Mouse (Mus musculus) embryonic facial prominence, embryonic 12.5 days (tissue): ENCODE data around the gene Efcab14. TPM values are rescaled to one million over a fixed set of nuclear protein-coding genes. Genes with fewer than 3 reads are reported as not detected.

ENCODE experiments used
- ATAC-seq: fragments of 200-750 bp; cut with Nextera tagmentation; 2 replicates; pipeline ENCODE4 v1.8.0; 2017; ENCODE audit not compliant: insufficient number of reproducible peaks, insufficient read depth, low FRiP score, low TSS enrichment
- H3K27ac ChIP-seq: fragments of 300-500 bp; sonication (generic); 2 replicates; pipeline ENCODE4 v1.5.1; 2016; ENCODE audit warnings: mild to moderate bottlenecking
- H3K27me3 ChIP-seq: fragments of 300-500 bp; sonication (generic); 2 replicates; pipeline ENCODE4 v1.6.1; 2016; ENCODE audit warnings: mild to moderate bottlenecking, moderate library complexity
- H3K36me3 ChIP-seq: fragments of 300-500 bp; sonication (generic); 2 replicates; pipeline ENCODE4 v1.6.1; 2016; ENCODE audit warnings: mild to moderate bottlenecking
- H3K4me1 ChIP-seq: fragments of 300-500 bp; sonication (generic); 2 replicates; pipeline ENCODE4 v1.6.1; 2016
- H3K4me2 ChIP-seq: fragments of 300-500 bp; sonication (generic); replicated peaks from 2 replicates; pipeline ENCODE4 v1.6.1; 2016; ENCODE audit warnings: mild to moderate bottlenecking, moderate library complexity
- H3K4me3 ChIP-seq: fragments of 300-500 bp; sonication (generic); 2 replicates; pipeline ENCODE4 v1.5.1; 2016; ENCODE audit warnings: mild to moderate bottlenecking
- H3K9ac ChIP-seq: fragments of 300-500 bp; sonication (generic); 2 replicates; pipeline ENCODE4 v1.6.1; 2016; ENCODE audit warnings: mild to moderate bottlenecking, moderate library complexity
- H3K9me3 ChIP-seq: fragments of 300-500 bp; sonication (generic); 2 replicates; pipeline ENCODE4 v1.6.1; 2016; ENCODE audit warnings: mild to moderate bottlenecking, moderate library complexity
- WGBS: fragments of 180-500 bp; shearing (Covaris S2); methylation state at CpG from one replicate; pipeline ENCODE4 v1.1.7; 2016; 5-methylcytosine and 5-hydroxymethylcytosine counted together
- polyA plus RNA-seq: library from polyadenylated mRNA; unstranded; fragments of >200 nt; fragmentation: Nextera tagmentation; extraction: Ambion mirVana; gene quantifications from 2 replicates; pipeline ENCODE4 v1.2.1, GENCODE M21; 2016

Gene Efcab14
- polyA plus RNA-seq, 1 experiment from 2014 or later: 34.1 TPM

DNA sequence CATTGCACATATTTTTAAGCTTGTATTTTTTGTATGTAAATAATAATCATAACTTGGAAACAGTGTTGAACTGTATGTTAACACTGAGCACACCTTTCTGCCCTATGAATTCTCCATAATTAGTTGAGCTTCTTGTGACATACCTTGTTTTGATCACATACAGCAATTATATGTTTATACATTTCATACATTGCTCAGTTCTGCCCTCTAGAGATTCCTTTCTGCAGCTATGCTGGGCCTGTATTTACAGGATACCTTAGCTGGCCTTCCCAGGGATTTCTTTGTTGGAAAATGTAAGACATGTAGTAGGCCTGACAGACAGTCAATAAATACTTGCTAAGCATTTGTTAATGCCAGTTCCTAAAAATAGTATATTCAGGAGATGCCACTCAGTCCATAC is 5.1 kb downstream of the Efcab14 start:
- Histone ChIP-seq H3K4me3 (no peak overlapping the region), H3K27me3 (no peaks in the 10 kb centered on the region), H3K9me3 (no peaks in the 10 kb centered on the region), H3K4me1 (peaks cover 21% of the 10 kb centered on the region), H3K27ac (no peak overlapping the region), H3K9ac (no peak overlapping the region), H3K4me2 (no peak overlapping the region), H3K36me3 (peaks cover 25% of the 10 kb centered on the region)
- ATAC-seq: no peak

DNA sequence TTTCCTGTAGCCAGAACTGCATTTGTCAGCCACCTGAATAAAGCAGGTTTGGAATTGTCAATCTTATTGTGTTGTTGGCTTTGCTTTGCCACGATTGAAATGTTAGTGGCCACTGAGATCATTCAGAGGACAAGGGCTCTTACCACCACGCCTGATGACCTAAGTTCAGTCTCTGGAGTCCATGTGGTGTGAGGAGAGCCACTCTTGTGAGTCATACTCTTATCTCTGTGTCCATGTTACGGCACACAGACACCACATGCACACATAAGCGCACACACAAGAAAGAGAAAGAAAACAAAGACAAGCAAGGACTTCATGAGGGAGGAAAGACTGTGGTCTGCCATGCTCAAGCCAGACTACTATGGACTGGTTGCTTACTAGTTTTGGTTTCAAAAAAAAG is 5.6 kb downstream of the Efcab14 start:
- Histone ChIP-seq H3K36me3 (peaks cover 27% of the 10 kb centered on the region), H3K4me3 (no peak overlapping the region), H3K9me3 (no peaks in the 10 kb centered on the region), H3K27ac (no peak overlapping the region), H3K9ac (no peak overlapping the region), H3K4me2 (no peak overlapping the region), H3K4me1 (peaks cover 21% of the 10 kb centered on the region), H3K27me3 (no peaks in the 10 kb centered on the region)
- ATAC-seq: no peak
- WGBS: 82% methylated on average over 4 of the region's 4 CpGs

DNA sequence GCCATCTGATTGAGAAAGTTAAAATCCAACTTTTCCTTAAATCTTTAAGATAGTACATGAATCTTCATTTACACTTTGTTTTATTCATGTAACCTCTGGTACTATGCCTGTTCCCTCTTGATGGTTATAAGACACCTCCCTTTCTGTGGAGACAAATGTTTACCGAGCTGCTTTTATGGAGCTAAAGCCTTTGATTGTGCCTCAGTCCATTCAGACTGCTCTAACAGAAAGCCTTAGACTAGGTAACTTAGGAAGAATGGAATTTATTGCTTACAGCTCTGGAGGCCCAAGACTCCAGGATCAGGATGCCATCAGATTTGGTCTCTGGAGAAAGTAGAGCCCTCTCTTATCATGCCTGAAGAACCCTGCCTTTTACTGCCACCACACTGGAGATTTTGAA is 10.6 kb downstream of the Efcab14 start:
- H3K9me3 ChIP-seq: no peaks in the 10 kb centered on the region
- no peaks in the 10 kb centered on the region for H3K27me3 ChIP-seq
- H3K9ac ChIP-seq: no peak overlapping the region
- H3K27ac ChIP-seq: no peak overlapping the region
- peaks cover 32% of the 10 kb centered on the region for H3K36me3 ChIP-seq
- 81% methylated on average over 1 of the region's 1 CpGs for WGBS
- H3K4me3 ChIP-seq: no peak overlapping the region
- no peak for ATAC-seq
- no peak overlapping the region for H3K4me2 ChIP-seq
- H3K4me1 ChIP-seq: peaks cover 5% of the 10 kb centered on the region; the same call in 1 of the 2 replicates

GRCm38 (mm10) chr4:115749336-115749735 is 11.8 kb downstream of the Efcab14 start:
- 95% methylated on average over 1 of the region's 1 CpGs for whole genome bisulfite sequencing
- ATAC-seq: no peak

DNA sequence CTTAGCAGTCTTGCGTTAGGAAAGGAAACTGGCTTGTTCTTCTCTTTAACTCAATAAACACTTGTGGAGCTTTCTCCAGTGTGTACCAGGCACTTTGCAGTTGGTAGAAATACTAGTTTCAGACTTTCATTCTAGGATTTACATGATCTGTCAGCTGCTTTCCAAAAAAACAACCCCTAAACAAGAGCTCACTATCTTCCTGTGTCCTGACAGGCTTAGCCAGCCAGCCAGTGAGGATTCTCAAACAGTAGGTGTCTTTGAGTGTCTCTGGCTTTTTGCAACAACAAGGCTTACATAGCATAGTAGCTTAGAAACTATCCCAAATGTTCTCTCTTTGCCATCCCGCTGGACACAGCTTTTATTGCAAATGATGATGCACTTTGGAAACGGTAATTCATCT is 16.6 kb downstream of the Efcab14 start:
- H3K4me3 ChIP-seq: no peak overlapping the region
- H3K4me1 ChIP-seq: no peaks in the 10 kb centered on the region
- no peak overlapping the region for H3K4me2 ChIP-seq
- H3K27me3 ChIP-seq: no peaks in the 10 kb centered on the region
- ATAC-seq: no peak
- no peaks in the 10 kb centered on the region for H3K9me3 ChIP-seq
- H3K9ac ChIP-seq: no peak overlapping the region
- H3K27ac ChIP-seq: no peak overlapping the region
- 91% methylated on average over 3 of the region's 3 CpGs for WGBS
- H3K36me3 ChIP-seq: peaks cover 34% of the 10 kb centered on the region

More at GRCm38 (mm10) chr4:115749336-115749735, 11.8 kb downstream of the Efcab14 start:
- no peak overlapping the region for H3K4me3 ChIP-seq
- peaks cover 39% of the 10 kb centered on the region for H3K36me3 ChIP-seq
- no peak overlapping the region for H3K4me2 ChIP-seq
- no peak overlapping the region for H3K27ac ChIP-seq
- no peak overlapping the region for H3K9ac ChIP-seq
- H3K4me1 ChIP-seq: no peaks in the 10 kb centered on the region
- H3K9me3 ChIP-seq: no peaks in the 10 kb centered on the region
- H3K27me3 ChIP-seq: no peaks in the 10 kb centered on the region

DNA sequence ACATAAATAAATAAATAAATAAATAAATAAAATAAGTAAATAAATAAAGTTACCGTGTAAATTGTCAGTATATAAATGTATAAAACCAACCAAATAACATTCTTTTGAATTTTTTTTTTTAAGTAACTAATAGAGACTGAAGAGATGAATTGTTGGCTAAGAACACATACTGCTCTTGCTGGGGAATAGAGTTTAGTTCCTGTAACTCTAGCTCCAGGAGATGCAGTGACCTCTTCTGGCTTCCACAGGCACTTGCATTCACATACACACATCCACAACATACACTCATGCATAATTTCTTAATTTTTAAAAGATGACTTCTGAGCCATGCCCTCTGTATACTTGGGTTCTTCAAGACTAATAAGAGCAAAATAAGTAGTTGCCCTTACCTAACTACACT is 17.3 kb downstream of the Efcab14 start:
- 97% methylated on average over 1 of the region's 1 CpGs for WGBS
- no peak overlapping the region for H3K27ac ChIP-seq
- no peaks in the 10 kb centered on the region for H3K4me1 ChIP-seq
- H3K9me3 ChIP-seq: no peaks in the 10 kb centered on the region
- peaks cover 32% of the 10 kb centered on the region for H3K36me3 ChIP-seq
- no peak overlapping the region for H3K4me3 ChIP-seq
- H3K4me2 ChIP-seq: no peak overlapping the region
- H3K27me3 ChIP-seq: no peaks in the 10 kb centered on the region
- ATAC-seq: no peak
- H3K9ac ChIP-seq: no peak overlapping the region

- no peak overlapping the region for H3K4me3 ChIP-seq
- peak overlapping the region; percentile 11; the same call in 1 of the 2 replicates for H3K27ac ChIP-seq
- no peak overlapping the region for H3K9ac ChIP-seq
- no peaks in the 10 kb centered on the region for H3K27me3 ChIP-seq
- WGBS: 62% methylated on average over 3 of the region's 3 CpGs
- H3K4me2 ChIP-seq: no peak overlapping the region
- ATAC-seq: 0 out of 2 replicates have a peak, but pooled peaks have one; percentile 47
- no peaks in the 10 kb centered on the region for H3K4me1 ChIP-seq
- H3K36me3 ChIP-seq: peaks cover 32% of the 10 kb centered on the region
- H3K9me3 ChIP-seq: no peaks in the 10 kb centered on the region
These were observed 23.7 kb downstream of the Efcab14 start for GRCm38 (mm10) chr4:115761206-115761605.

DNA sequence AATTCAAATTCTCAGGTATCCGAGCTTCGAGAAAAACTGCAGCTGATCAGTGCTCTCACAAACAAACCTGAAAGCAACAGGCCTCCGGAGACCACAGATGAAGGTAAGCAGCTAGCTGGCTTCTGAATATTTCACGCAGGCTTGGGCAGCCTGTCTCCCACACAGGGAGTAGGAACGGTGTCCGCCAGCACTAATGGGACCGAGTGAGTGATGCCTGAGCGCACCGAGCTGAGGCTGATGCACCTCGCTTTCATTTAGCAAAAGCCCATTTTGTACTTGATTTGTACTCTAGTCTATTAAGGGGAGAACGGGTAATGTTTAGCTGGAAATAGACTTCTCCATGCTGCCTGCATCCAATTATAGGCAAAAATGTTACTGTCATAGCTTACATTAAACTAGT is 27.0 kb downstream of the Efcab14 start:
- H3K36me3 ChIP-seq: peaks cover 30% of the 10 kb centered on the region
- no peaks in the 10 kb centered on the region for H3K9me3 ChIP-seq
- 91% methylated on average over 11 of the region's 11 CpGs for WGBS
- H3K4me2 ChIP-seq: no peak overlapping the region
- no peaks in the 10 kb centered on the region for H3K27me3 ChIP-seq
- ATAC-seq: no peak
- no peak overlapping the region for H3K9ac ChIP-seq
- no peaks in the 10 kb centered on the region for H3K4me1 ChIP-seq
- H3K4me3 ChIP-seq: no peak overlapping the region
- H3K27ac ChIP-seq: no peak overlapping the region

DNA sequence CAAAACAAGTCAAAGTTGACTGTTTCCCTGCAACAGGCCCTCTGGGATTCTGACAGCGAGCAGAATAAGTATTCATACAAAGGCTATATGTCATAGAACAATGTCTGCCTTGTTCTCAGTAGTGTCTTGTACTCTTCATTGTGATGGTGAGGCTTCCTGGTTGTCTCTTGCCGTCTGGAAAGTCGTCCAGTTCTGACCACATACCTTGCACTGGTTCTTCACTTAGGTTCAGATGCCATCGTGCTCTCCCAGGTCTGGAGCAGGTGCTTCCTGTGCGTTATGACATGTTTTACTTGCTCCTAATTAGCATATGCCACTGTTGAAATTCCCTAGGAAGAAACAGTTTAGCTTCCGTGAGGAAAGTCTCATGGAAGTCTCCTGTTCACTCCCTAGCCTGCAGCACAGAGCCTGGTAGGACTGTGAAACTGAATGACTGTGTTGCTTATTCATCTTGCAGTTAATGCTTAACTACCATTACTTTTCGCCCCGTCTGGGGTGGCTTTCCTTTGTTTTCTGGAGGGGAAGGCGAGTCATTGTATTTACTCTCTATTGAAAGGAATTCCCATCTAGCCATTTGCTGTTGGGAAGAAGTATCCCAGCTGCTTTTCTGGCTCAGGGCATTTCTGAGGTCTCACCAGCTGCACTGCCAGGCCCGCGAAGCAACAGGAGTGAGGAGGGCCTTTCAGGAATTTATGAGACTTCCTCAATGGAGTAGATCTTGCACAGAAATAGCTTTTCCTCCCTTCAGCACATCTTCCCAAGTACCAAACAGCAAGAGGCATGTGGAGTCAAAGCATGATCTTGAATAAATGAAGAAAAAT is 30.3 kb downstream of the Efcab14 start:
- Histone ChIP-seq H3K4me3 (no peak overlapping the region), H3K9me3 (no peaks in the 10 kb centered on the region), H3K27ac (no peak overlapping the region)

GRCm38 (mm10) chr4:115775056-115775455 is 37.5 kb downstream of the Efcab14 start:
- 80% methylated on average over 6 of the region's 6 CpGs for WGBS
- Histone ChIP-seq H3K4me2 (no peak overlapping the region), H3K27ac (no peak overlapping the region), H3K27me3 (no peaks in the 10 kb centered on the region), H3K9ac (no peak overlapping the region), H3K36me3 (peaks cover 40% of the 10 kb centered on the region), H3K9me3 (no peaks in the 10 kb centered on the region), H3K4me3 (no peak overlapping the region), H3K4me1 (no peaks in the 10 kb centered on the region)
- no peak for ATAC-seq

More for the DNA sequence above, 30.3 kb downstream of the Efcab14 start:
- Histone ChIP-seq H3K27me3 (no peaks in the 10 kb centered on the region), H3K36me3 (peaks cover 33% of the 10 kb centered on the region), H3K9ac (no peak overlapping the region), H3K4me2 (no peak overlapping the region), H3K4me1 (no peaks in the 10 kb centered on the region)
- ATAC-seq: no peak
- 67% methylated on average over 11 of the region's 11 CpGs for WGBS

DNA sequence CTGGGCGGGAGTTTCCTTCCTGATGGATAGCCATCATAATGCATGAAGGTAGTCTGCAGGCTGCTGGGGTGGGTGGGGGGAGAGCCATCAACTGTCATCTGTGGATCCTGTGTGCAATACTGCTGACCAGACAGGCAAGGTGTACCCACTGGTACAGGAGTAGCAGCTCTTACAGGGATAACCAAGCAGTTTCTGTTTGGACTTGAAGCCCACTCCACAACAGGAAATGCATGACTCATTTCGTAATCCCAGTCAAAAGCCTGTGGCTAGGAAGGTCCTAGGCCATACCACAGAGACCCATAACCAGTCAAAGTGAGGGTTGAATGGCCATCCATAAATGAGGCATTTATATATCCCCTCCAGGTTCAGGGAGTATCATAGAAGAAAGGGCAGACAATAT is 40.1 kb downstream of the Efcab14 start:
- ATAC-seq: no peak
- WGBS: 95% methylated on average over 2 of the region's 2 CpGs

GRCm38 (mm10) chr4:115780269-115780668 is 42.7 kb downstream of the Efcab14 start:
- H3K4me2 ChIP-seq: no peak overlapping the region
- no peaks in the 10 kb centered on the region for H3K9me3 ChIP-seq
- H3K36me3 ChIP-seq: peaks cover 17% of the 10 kb centered on the region
- WGBS: 52% methylated on average over 6 of the region's 6 CpGs
- no peak overlapping the region for H3K9ac ChIP-seq
- no peak overlapping the region for H3K27ac ChIP-seq
- H3K4me3 ChIP-seq: no peak overlapping the region
- no peaks in the 10 kb centered on the region for H3K27me3 ChIP-seq
- ATAC-seq: no peak
- H3K4me1 ChIP-seq: no peaks in the 10 kb centered on the region

More for the DNA sequence above, 40.1 kb downstream of the Efcab14 start:
- H3K4me3 ChIP-seq: no peak overlapping the region
- H3K9me3 ChIP-seq: no peaks in the 10 kb centered on the region
- H3K27ac ChIP-seq: no peak overlapping the region
- no peak overlapping the region for H3K4me2 ChIP-seq
- no peak overlapping the region for H3K9ac ChIP-seq
- H3K27me3 ChIP-seq: no peaks in the 10 kb centered on the region
- H3K4me1 ChIP-seq: no peaks in the 10 kb centered on the region
- peaks cover 28% of the 10 kb centered on the region for H3K36me3 ChIP-seq
